Mouse (Mus musculus): ENCODE data around the gene Ralgps2.

GRCm38 (mm10) chr1:156781971-156782850 lies 157.2 kb downstream of the Ralgps2 start:
- TF ChIP-seq CTCF (conservative IDR thresholded peaks at IDR 0.05; ENCODE audit: low read length) (no peak), NANOG (IDR thresholded peaks at IDR 0.05; ENCODE audit: borderline replicate concordance, low read length) (no peak)
